Mouse (Mus musculus) activated CD4-positive, CD25-positive, alpha-beta regulatory T cell, adult 4 months (primary cell): ENCODE results near the gene Mapk9. TPM values are rescaled to one million over a fixed set of nuclear protein-coding genes. Genes with fewer than 3 reads are reported as not detected.
"Not testable (repeated sequence)": the region's sequence is repeated elsewhere in the genome, so short reads cannot be mapped to it uniquely, and the experiment has no call there.

ENCODE experiments used
- ATAC-seq: one replicate; pipeline ENCODE4 v1.8.0; 2017
- polyA plus RNA-seq, 2 experiments: library from polyadenylated mRNA; unstranded; fragments of 100-300 nt; shearing (Covaris generic); gene quantifications; one replicate each; pipeline ENCODE4 v1.2.1; 2017

Gene Mapk9
- 10 to 100 TPM; 17.3 to 19.2 TPM for polyA plus RNA-seq

- ATAC-seq, result peak; percentile 95
Measured at GRCm38 (mm10) chr11:49846401-49847070, at the start of gene Mapk9. Mapk9 (plus strand) TSS chr11:49846751.

- ATAC-seq, result no peak
Measured at GRCm38 (mm10) chr11:49798931-49799330, 47.6 kb upstream of the Mapk9 start.

GRCm38 (mm10) chr11:49801516-49801915, 45.0 kb upstream of the Mapk9 start:
- no peak for ATAC-seq

GRCm38 (mm10) chr11:49803801-49804200, 42.8 kb upstream of the Mapk9 start:
- ATAC-seq, result no peak

- ATAC-seq, result no peak
Measured at GRCm38 (mm10) chr11:49806218-49806617, 40.3 kb upstream of the Mapk9 start.

GRCm38 (mm10) chr11:49808946-49809345, 37.6 kb upstream of the Mapk9 start:
- ATAC-seq, result no peak

- not testable (repeated sequence) for ATAC-seq
Measured at GRCm38 (mm10) chr11:49810696-49811095, 35.9 kb upstream of the Mapk9 start.

GRCm38 (mm10) chr11:49811099-49811541, 35.4 kb upstream of the Mapk9 start:
- ATAC-seq, result peak; percentile 73

GRCm38 (mm10) chr11:49811879-49812278, 34.7 kb upstream of the Mapk9 start:
- ATAC-seq, result peak; percentile 67

GRCm38 (mm10) chr11:49818869-49819566, 27.5 kb upstream of the Mapk9 start:
- no peak for ATAC-seq

GRCm38 (mm10) chr11:49819676-49820075, 26.9 kb upstream of the Mapk9 start:
- ATAC-seq, result no peak

GRCm38 (mm10) chr11:49820928-49821327, 25.6 kb upstream of the Mapk9 start:
- no peak for ATAC-seq

GRCm38 (mm10) chr11:49821546-49821945, 25.0 kb upstream of the Mapk9 start:
- no peak for ATAC-seq

GRCm38 (mm10) chr11:49822337-49822736, 24.2 kb upstream of the Mapk9 start:
- no peak for ATAC-seq

- peak; percentile 54 for ATAC-seq
Measured at GRCm38 (mm10) chr11:49824896-49825295, 21.7 kb upstream of the Mapk9 start.

- no peak for ATAC-seq
Measured at GRCm38 (mm10) chr11:49827243-49827642, 19.3 kb upstream of the Mapk9 start.

- no peak for ATAC-seq
Measured at GRCm38 (mm10) chr11:49829176-49829745, 17.3 kb upstream of the Mapk9 start.

GRCm38 (mm10) chr11:49831980-49832379, 14.6 kb upstream of the Mapk9 start:
- no peak for ATAC-seq

GRCm38 (mm10) chr11:49832962-49833361, 13.6 kb upstream of the Mapk9 start:
- ATAC-seq, result no peak

GRCm38 (mm10) chr11:49834248-49834647, 12.3 kb upstream of the Mapk9 start:
- no peak for ATAC-seq

- ATAC-seq, result no peak
Measured at GRCm38 (mm10) chr11:49835257-49835956, 11.1 kb upstream of the Mapk9 start.

GRCm38 (mm10) chr11:49837717-49838407, 8.7 kb upstream of the Mapk9 start:
- peak; percentile 40 for ATAC-seq
